Mouse (Mus musculus) midbrain, postnatal 0 days (tissue): ENCODE measurements at regions not wholly inside any gene's neighbourhood (a gene's known extent, or its start where the extent isn't known, plus 50 kb on each side); places are given as distances from the start of the nearest gene placed in this dataset.

Source experiments
- ATAC-seq: fragments of 200-750 bp; cut with Nextera tagmentation; 2 replicates; pipeline ENCODE4 v1.8.0; 2017; ENCODE audit warnings: moderate number of reproducible peaks, mild to moderate bottlenecking, moderate TSS enrichment, moderate library complexity; ENCODE audit not compliant: low FRiP score
- DNase-seq: peaks from one replicate; pipeline ENCODE4 v3.0.0-alpha.2; 2015; ENCODE audit warnings: low spot score
- H3K27ac ChIP-seq: fragments of 300-500 bp; sonication (generic); 2 replicates; pipeline ENCODE4 v1.5.1; 2014; ENCODE audit warnings: low read depth, mild to moderate bottlenecking, low read length, mixed read lengths
- H3K27me3 ChIP-seq: fragments of 300-500 bp; sonication (generic); 2 replicates; pipeline ENCODE4 v1.6.1; 2014; ENCODE audit warnings: low read length, control low read depth, mixed read lengths; ENCODE audit not compliant: insufficient read depth
- H3K36me3 ChIP-seq: fragments of 300-500 bp; sonication (generic); 2 replicates; pipeline ENCODE4 v1.6.1; 2014; ENCODE audit warnings: low read length, control low read depth, mixed read lengths; ENCODE audit not compliant: insufficient read depth
- H3K4me1 ChIP-seq: fragments of 300-500 bp; sonication (generic); 2 replicates; pipeline ENCODE4 v1.6.1; 2014; ENCODE audit warnings: mild to moderate bottlenecking, control low read depth, antibody characterized with exemption, low read length, mixed read lengths; ENCODE audit not compliant: insufficient read depth
- H3K4me2 ChIP-seq: fragments of 300-500 bp; sonication (generic); 2 replicates; pipeline ENCODE4 v1.6.1; 2014; ENCODE audit warnings: low read depth, mild to moderate bottlenecking, low read length, mixed read lengths; ENCODE audit not compliant: poor library complexity, severe bottlenecking
- H3K4me3 ChIP-seq: fragments of 300-500 bp; sonication (generic); 2 replicates; pipeline ENCODE4 v1.5.1; 2014; ENCODE audit warnings: low read depth, mild to moderate bottlenecking, low read length, moderate library complexity
- H3K9ac ChIP-seq: fragments of 300-500 bp; sonication (generic); replicated peaks from 2 replicates; pipeline ENCODE4 v1.6.1; 2014; ENCODE audit warnings: mild to moderate bottlenecking, low read length, moderate library complexity, mixed read lengths; ENCODE audit not compliant: poor library complexity, severe bottlenecking
- H3K9me3 ChIP-seq: fragments of 300-500 bp; sonication (generic); 2 replicates; pipeline ENCODE4 v1.6.1; 2016; ENCODE audit warnings: low read length, control low read depth
- CTCF ChIP-seq: IDR thresholded peaks from 2 replicates; pipeline ENCODE4 v1.5.1; 2016; ENCODE audit warnings: antibody characterized with exemption, mild to moderate bottlenecking
- WGBS: fragments of 180-500 bp; shearing (Covaris S2); extraction: QIAGEN DNeasy Blood & Tissue Kit; methylation state at CpG from one replicate; pipeline ENCODE4 v1.1.7; 2014; 5-methylcytosine and 5-hydroxymethylcytosine counted together

GRCm38 (mm10) chr3:121890563-121890962 lies 61.8 kb upstream of the Arhgap29 start:
- H3K36me3 ChIP-seq, result no peaks in the 10 kb centered on the region
- 38% methylated on average over 5 of the region's 5 CpGs for WGBS
- H3K4me3 ChIP-seq, result no peak overlapping the region
- no peak overlapping the region for H3K27ac ChIP-seq
- ATAC-seq (no peak), DNase-seq (no peak)
- H3K9me3 ChIP-seq, result no peaks in the 10 kb centered on the region
- H3K27me3 ChIP-seq, result no peaks in the 10 kb centered on the region; the same call in 1 of the 2 replicates
- TF ChIP-seq CTCF, result no peak
- H3K9ac ChIP-seq, result no peak overlapping the region
- no peak overlapping the region for H3K4me2 ChIP-seq
- no peaks in the 10 kb centered on the region for H3K4me1 ChIP-seq

GRCm38 (mm10) chr3:121886870-121887605 lies 65.3 kb upstream of the Arhgap29 start:
- H3K36me3 ChIP-seq, result no peaks in the 10 kb centered on the region
- peak; percentile 11 for DNase-seq
- H3K4me1 ChIP-seq, result no peaks in the 10 kb centered on the region
- no peak overlapping the region for H3K4me3 ChIP-seq
- 0 out of 2 replicates have a peak overlapping the region, but pooled peaks have one; percentile 6 for H3K4me2 ChIP-seq
- no peaks in the 10 kb centered on the region; the same call in 1 of the 2 replicates for H3K27me3 ChIP-seq
- 31% methylated on average over 13 of the region's 15 CpGs for WGBS
- no peaks in the 10 kb centered on the region for H3K9me3 ChIP-seq
- no peak for TF ChIP-seq CTCF
- H3K27ac ChIP-seq, result no peak overlapping the region
- no peak for ATAC-seq
- no peak overlapping the region for H3K9ac ChIP-seq

GRCm38 (mm10) chr3:121886309-121886708 lies 66.0 kb upstream of the Arhgap29 start:
- no peak overlapping the region for H3K4me2 ChIP-seq
- no peak overlapping the region for H3K27ac ChIP-seq

GRCm38 (mm10) chr3:121885265-121886178 lies 66.8 kb upstream of the Arhgap29 start:
- ATAC-seq, result no peak
- 18% methylated on average over 10 of the region's 10 CpGs for WGBS

More at GRCm38 (mm10) chr3:121886309-121886708, 66.0 kb upstream of the Arhgap29 start:
- Histone ChIP-seq H3K27me3 (no peaks in the 10 kb centered on the region; the same call in 1 of the 2 replicates), H3K36me3 (no peaks in the 10 kb centered on the region), H3K4me1 (no peaks in the 10 kb centered on the region), H3K9me3 (no peaks in the 10 kb centered on the region), H3K4me3 (no peak overlapping the region), H3K9ac (no peak overlapping the region)
- no peak for DNase-seq
- no peak for ATAC-seq
- TF ChIP-seq CTCF, result no peak
- WGBS, result 56% methylated on average over 10 of the region's 10 CpGs

GRCm38 (mm10) chr3:121884328-121885248 lies 67.8 kb upstream of the Arhgap29 start:
- Histone ChIP-seq H3K4me2 (no peak overlapping the region), H3K36me3 (no peaks in the 10 kb centered on the region), H3K4me1 (no peaks in the 10 kb centered on the region), H3K27me3 (no peaks in the 10 kb centered on the region; the same call in 1 of the 2 replicates), H3K27ac (no peak overlapping the region), H3K9ac (no peak overlapping the region), H3K9me3 (no peaks in the 10 kb centered on the region), H3K4me3 (no peak overlapping the region)
- peak; percentile 97 for DNase-seq
- 24% methylated on average over 18 of the region's 18 CpGs for WGBS
- peak; percentile 63; the same call in 1 of the 2 replicates for ATAC-seq
- TF ChIP-seq CTCF, result peak; percentile 97

More at GRCm38 (mm10) chr3:121885265-121886178, 66.8 kb upstream of the Arhgap29 start:
- no peak overlapping the region for H3K4me2 ChIP-seq
- H3K9me3 ChIP-seq, result no peaks in the 10 kb centered on the region
- H3K27ac ChIP-seq, result no peak overlapping the region
- no peaks in the 10 kb centered on the region for H3K36me3 ChIP-seq
- no peak for TF ChIP-seq CTCF
- no peaks in the 10 kb centered on the region for H3K4me1 ChIP-seq
- no peak overlapping the region for H3K9ac ChIP-seq
- H3K27me3 ChIP-seq, result no peaks in the 10 kb centered on the region; the same call in 1 of the 2 replicates
- no peak overlapping the region for H3K4me3 ChIP-seq
- no peak for DNase-seq
